Mouse (Mus musculus): ENCODE measurements around the gene Arhgap42. TPM values are rescaled to one million over a fixed set of nuclear protein-coding genes. Genes with fewer than 3 reads are reported as not detected.

The Arhgap42 gene
- total and polyA plus RNA-seq, 2 experiments from 2014 or later = 5.9 to 13.0 TPM

DNA sequence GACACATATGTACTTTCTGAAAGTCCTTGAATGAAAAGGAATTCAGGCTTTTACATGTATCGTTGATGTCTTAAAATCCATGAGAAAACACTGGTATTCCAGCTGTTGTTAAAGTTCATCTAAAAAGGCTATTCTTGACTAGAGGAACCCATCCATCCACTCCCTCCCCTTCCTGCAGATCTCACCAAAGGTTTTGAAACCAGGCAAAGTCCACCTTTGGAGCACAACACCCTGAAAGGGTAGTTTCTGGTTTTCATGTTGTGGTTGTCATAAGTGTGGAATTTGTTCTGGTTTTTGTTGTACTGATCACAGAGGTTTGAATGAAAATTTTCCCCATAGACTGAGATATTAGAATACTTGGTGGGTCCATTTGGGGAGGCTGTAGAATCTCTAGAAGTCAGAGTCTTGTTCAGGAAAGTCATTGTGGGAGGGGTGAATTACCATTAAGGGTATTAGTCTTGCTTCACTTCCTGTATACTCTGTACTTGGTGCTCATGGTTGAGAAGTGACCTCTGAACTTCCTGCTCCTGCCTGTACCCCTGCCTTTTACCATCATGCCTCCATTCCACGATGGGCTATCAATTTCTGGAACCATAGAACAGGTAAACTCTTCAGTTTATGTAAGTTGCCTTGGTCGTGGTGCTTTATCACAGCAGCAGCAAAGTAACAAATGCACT lies 27.4 kb downstream of the Arhgap42 start:
- H3K9me3 ChIP-seq (ENCODE audit: low read length) = no peaks in the 10 kb centered on the region
- TF ChIP-seq CTCF (IDR thresholded peaks at IDR 0.05; ENCODE audit: low read depth) = no peak
- no peak overlapping the region for H3K27ac ChIP-seq
- no peak overlapping the region for H3K4me2 ChIP-seq (ENCODE audit: low read depth, low read length)
- no peak for DNase-seq (ENCODE audit: low spot score)
- no peak for ATAC-seq
- 90% methylated on average over 3 of the region's 3 CpGs for WGBS
- H3K4me3 ChIP-seq (ENCODE audit: low read length) = no peak overlapping the region
- no peak overlapping the region for H3K9ac ChIP-seq (replicated peaks; ENCODE audit: low read length)
- no peaks in the 10 kb centered on the region for H3K27me3 ChIP-seq (ENCODE audit: insufficient read depth, low read length)
- no peaks in the 10 kb centered on the region for H3K36me3 ChIP-seq (ENCODE audit: insufficient read depth, low read length)
- H3K4me1 ChIP-seq (ENCODE audit: insufficient read depth, low read length) = no peaks in the 10 kb centered on the region

DNA sequence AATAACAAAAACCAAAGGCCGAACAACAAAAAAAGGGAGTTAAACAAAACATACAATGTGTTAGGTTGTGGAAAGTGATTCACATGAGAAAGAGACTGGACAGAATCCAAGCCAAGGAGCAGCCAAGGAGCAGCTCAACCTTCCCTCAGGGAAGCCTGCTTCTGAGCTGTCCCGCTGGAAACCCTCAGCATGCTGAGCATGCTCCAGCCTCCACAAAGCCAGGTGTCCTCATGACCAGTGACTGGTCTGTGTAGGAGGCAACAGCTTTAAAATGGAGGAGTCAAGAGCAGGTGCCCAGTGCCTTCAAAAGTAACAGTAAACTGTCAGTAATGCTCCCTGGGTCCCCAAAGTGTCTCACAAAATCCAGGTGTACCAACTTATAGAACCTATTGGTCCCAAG lies 28.4 kb downstream of the Arhgap42 start:
- no peak overlapping the region for H3K4me2 ChIP-seq (ENCODE audit: low read depth, low read length)
- H3K27me3 ChIP-seq (ENCODE audit: insufficient read depth, low read length) = no peaks in the 10 kb centered on the region
- DNase-seq (ENCODE audit: low spot score) (no peak), ATAC-seq (no peak)
- H3K9ac ChIP-seq (replicated peaks; ENCODE audit: low read length) = no peak overlapping the region
- no peaks in the 10 kb centered on the region for H3K4me1 ChIP-seq (ENCODE audit: insufficient read depth, low read length)
- WGBS = 66% methylated on average over 2 of the region's 2 CpGs
- no peak overlapping the region for H3K4me3 ChIP-seq (ENCODE audit: low read length)
- H3K27ac ChIP-seq = no peak overlapping the region
- no peaks in the 10 kb centered on the region for H3K9me3 ChIP-seq (ENCODE audit: low read length)
- no peak for TF ChIP-seq CTCF (IDR thresholded peaks at IDR 0.05; ENCODE audit: low read depth)
- no peaks in the 10 kb centered on the region for H3K36me3 ChIP-seq (ENCODE audit: insufficient read depth, low read length)

DNA sequence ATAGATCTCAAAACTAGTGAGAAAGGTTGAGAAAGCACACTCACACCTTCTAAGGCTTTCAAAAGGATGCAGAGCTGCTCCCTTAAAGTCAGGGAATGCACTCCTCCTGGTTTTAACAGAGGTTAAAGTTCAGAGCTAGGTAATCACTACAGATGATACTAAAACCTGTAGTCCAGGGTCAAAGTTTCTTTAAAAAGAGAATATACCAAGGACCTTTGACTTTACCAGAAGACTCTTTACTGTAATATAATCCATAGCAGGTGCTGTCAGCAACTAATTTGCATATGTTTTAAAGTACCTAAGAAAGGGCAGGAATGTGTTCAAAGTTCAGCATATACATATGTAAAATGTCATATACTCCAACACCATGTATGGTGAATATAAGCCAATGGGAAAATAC lies 30.7 kb downstream of the Arhgap42 start:
- no peaks in the 10 kb centered on the region for H3K27me3 ChIP-seq (ENCODE audit: insufficient read depth, low read length)
- no peaks in the 10 kb centered on the region for H3K4me1 ChIP-seq (ENCODE audit: insufficient read depth, low read length)
- TF ChIP-seq CTCF (IDR thresholded peaks at IDR 0.05; ENCODE audit: low read depth) = no peak
- no peak overlapping the region for H3K4me3 ChIP-seq (ENCODE audit: low read length)
- DNase-seq (ENCODE audit: low spot score) (no peak), ATAC-seq (no peak)
- no peak overlapping the region for H3K4me2 ChIP-seq (ENCODE audit: low read depth, low read length)
- no peak overlapping the region for H3K27ac ChIP-seq
- H3K9ac ChIP-seq (replicated peaks; ENCODE audit: low read length) = no peak overlapping the region
- no peaks in the 10 kb centered on the region for H3K36me3 ChIP-seq (ENCODE audit: insufficient read depth, low read length)
- H3K9me3 ChIP-seq (ENCODE audit: low read length) = no peaks in the 10 kb centered on the region

DNA sequence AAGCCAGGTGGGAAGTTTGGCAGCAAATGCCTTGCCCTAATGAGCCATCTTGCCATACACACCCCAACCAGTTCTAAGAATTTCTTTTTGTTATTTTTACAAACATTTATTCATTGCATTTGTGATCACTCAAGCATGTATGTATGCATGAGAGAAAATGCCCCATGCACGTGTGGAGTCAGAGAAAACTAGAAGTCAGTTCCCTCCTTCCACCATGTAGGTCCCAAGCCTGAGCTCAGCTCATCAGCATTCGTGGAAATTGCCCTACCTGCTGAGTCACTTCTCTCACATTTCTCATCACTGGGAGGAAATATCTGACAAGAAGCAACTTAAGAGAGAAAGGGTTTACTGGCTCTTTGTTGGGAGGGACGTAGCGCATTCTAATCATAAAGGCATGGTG lies 31.6 kb downstream of the Arhgap42 start:
- WGBS = 76% methylated on average over 4 of the region's 4 CpGs
- TF ChIP-seq CTCF (IDR thresholded peaks at IDR 0.05; ENCODE audit: low read depth) = no peak
- no peak for DNase-seq (ENCODE audit: low spot score)
- H3K9me3 ChIP-seq (ENCODE audit: low read length) = no peaks in the 10 kb centered on the region
- no peak overlapping the region for H3K9ac ChIP-seq (replicated peaks; ENCODE audit: low read length)
- no peak for ATAC-seq
- no peaks in the 10 kb centered on the region for H3K36me3 ChIP-seq (ENCODE audit: insufficient read depth, low read length)
- no peak overlapping the region for H3K4me2 ChIP-seq (ENCODE audit: low read depth, low read length)
- no peak overlapping the region for H3K27ac ChIP-seq
- H3K4me3 ChIP-seq (ENCODE audit: low read length) = no peak overlapping the region
- no peaks in the 10 kb centered on the region for H3K4me1 ChIP-seq (ENCODE audit: insufficient read depth, low read length)
- H3K27me3 ChIP-seq (ENCODE audit: insufficient read depth, low read length) = no peaks in the 10 kb centered on the region

DNA sequence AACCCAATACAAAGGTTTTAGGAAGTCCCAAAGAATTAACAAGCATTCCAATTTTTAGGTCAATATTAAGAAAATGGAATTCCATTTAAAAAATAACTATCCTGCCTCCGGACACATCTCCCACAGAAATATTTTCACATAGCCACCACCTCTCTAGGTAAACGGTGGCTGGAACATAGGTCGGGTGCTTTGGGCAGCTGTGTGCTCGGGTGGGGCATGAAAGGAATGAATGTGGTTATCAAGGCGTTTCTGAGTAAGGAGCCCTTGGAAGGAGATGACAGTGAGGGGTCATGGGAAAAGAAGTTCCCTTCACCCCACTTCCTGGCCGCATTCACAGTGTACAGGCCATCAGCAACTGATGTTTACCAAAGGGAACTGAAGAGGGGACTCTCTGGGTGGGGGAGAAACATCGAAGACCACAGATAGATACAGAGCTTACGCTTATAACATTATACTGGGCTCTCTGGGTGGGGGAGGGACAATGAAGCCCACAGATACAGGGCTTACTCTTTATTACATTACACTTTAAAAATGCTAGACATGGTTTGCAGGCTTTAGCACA lies 38.0 kb downstream of the Arhgap42 start:
- Histone ChIP-seq H3K27ac (no peak overlapping the region), H3K9ac (replicated peaks; ENCODE audit: low read length) (no peak overlapping the region), H3K4me1 (ENCODE audit: insufficient read depth, low read length) (no peaks in the 10 kb centered on the region), H3K9me3 (ENCODE audit: low read length) (no peaks in the 10 kb centered on the region), H3K4me2 (ENCODE audit: low read depth, low read length) (no peak overlapping the region), H3K36me3 (ENCODE audit: insufficient read depth, low read length) (no peaks in the 10 kb centered on the region), H3K4me3 (ENCODE audit: low read length) (no peak overlapping the region), H3K27me3 (ENCODE audit: insufficient read depth, low read length) (no peaks in the 10 kb centered on the region)
- ATAC-seq = no peak
- 77% methylated on average over 8 of the region's 8 CpGs for WGBS
- DNase-seq (ENCODE audit: low spot score) = no peak
- no peak for TF ChIP-seq CTCF (IDR thresholded peaks at IDR 0.05; ENCODE audit: low read depth)

DNA sequence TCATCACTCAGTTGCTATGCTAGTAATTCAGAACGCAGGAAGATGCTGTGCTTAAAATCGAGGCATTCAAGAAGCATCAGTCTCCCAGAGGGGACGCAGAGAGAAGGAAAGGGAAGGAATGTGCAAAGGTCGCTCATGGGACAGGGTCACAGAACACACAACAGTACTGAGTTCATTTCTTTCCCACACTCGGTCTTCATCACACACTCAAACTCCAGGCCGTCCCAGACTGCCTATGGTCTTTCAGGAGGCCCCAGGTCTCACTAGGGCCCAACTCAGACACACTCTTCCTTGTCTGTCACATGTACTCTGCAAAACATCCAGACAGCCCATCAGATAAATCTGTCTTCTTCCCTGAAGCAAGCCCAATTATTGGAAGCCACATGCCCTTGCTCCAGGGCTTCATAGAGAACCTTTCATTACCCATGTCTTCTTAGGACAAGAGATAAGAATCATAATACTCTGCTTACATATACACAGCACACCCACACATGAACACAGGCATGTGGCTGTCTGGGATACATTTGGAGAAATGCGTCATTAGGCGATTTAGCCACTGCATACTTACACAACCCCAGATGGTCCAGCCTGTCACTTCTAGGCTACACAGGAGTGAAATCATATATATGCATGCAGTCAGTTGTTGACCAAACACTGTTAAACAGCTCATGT lies 39.6 kb downstream of the Arhgap42 start:
- no peak overlapping the region for H3K9ac ChIP-seq (replicated peaks; ENCODE audit: low read length)
- H3K4me1 ChIP-seq (ENCODE audit: insufficient read depth, low read length) = no peaks in the 10 kb centered on the region
- H3K9me3 ChIP-seq (ENCODE audit: low read length) = no peaks in the 10 kb centered on the region
- TF ChIP-seq CTCF (IDR thresholded peaks at IDR 0.05; ENCODE audit: low read depth) = no peak
- no peak overlapping the region for H3K4me2 ChIP-seq (ENCODE audit: low read depth, low read length)
- no peaks in the 10 kb centered on the region for H3K27me3 ChIP-seq (ENCODE audit: insufficient read depth, low read length)
- DNase-seq (ENCODE audit: low spot score) (no peak), ATAC-seq (no peak)
- no peak overlapping the region for H3K4me3 ChIP-seq (ENCODE audit: low read length)
- H3K36me3 ChIP-seq (ENCODE audit: insufficient read depth, low read length) = no peaks in the 10 kb centered on the region
- WGBS = 42% methylated on average over 8 of the region's 8 CpGs
- no peak overlapping the region for H3K27ac ChIP-seq

DNA sequence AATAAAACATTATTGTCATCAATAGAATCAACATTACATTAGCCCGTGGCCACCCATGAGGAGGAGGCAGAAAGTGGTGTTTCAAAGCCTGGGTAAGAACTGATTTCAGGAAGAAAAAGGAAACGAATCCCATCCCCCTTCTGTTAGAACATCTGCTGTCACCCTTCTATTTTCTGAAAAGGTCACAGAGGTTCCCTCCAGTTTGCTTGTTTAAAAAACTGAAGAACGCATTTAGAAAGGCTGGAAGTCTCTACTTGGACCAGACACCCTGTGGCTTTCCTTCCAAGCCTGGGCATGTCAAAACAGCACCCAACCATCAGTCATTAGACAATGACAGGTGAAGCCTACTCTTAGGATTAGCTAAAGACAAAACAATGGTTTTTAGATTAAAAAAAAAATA lies 40.3 kb downstream of the Arhgap42 start:
- DNase-seq (ENCODE audit: low spot score) (no peak), ATAC-seq (no peak)
- Histone ChIP-seq H3K27me3 (ENCODE audit: insufficient read depth, low read length) (no peaks in the 10 kb centered on the region), H3K9me3 (ENCODE audit: low read length) (no peaks in the 10 kb centered on the region), H3K36me3 (ENCODE audit: insufficient read depth, low read length) (no peaks in the 10 kb centered on the region), H3K4me1 (ENCODE audit: insufficient read depth, low read length) (no peaks in the 10 kb centered on the region), H3K4me3 (ENCODE audit: low read length) (no peak overlapping the region), H3K4me2 (ENCODE audit: low read depth, low read length) (no peak overlapping the region), H3K27ac (no peak overlapping the region), H3K9ac (replicated peaks; ENCODE audit: low read length) (no peak overlapping the region)
- TF ChIP-seq CTCF (IDR thresholded peaks at IDR 0.05; ENCODE audit: low read depth) = no peak
- WGBS = 18% methylated on average over 3 of the region's 3 CpGs
